Comparison of ENCODE assay signal across 26 mouse cellular contexts in genomic region chr8:13616831-13617505, GRCm38 (mm10). TPM values are rescaled to one million over a fixed set of nuclear protein-coding genes. Genes with fewer than 3 reads are reported as not detected.
DNase-seq lines count a peak whose midpoint lies in the region; ATAC-seq and TF ChIP-seq lines count a peak whose summit lies in the region.
"Had no signal": no experiment of that assay in that cellular context is flagged by ENCODE, and none has a peak within 500 bp of the region (broad histone marks: within the 10 kb centered on the region; RNA-seq: fewer than 3 reads in every experiment).

No protein-coding gene starts in this region.

- TF ChIP-seq CTCF in cerebellum, adult 2 months (IDR thresholded peaks at IDR 0.05; ENCODE audit: borderline replicate concordance, insufficient read depth, low read depth, low read length): no peak
- TF ChIP-seq CTCF in layer of hippocampus, adult 2 months (conservative IDR thresholded peaks at IDR 0.05): no peak
- no peak for TF ChIP-seq CTCF in spleen, adult 2 months (IDR thresholded peaks at IDR 0.05; ENCODE audit: extremely low read depth, insufficient read depth, insufficient read length, insufficient replicate concordance)
- TF ChIP-seq CTCF in kidney, adult 2 months (conservative IDR thresholded peaks at IDR 0.05; ENCODE audit: insufficient read depth, insufficient read length, low read depth, low read length): no peak

- H3K9me3 ChIP-seq in forebrain, embryonic 13.5 days (replicated peaks): no peaks in the 10 kb centered on the region
- H3K9me3 ChIP-seq: embryonic facial prominence, embryonic 12.5 days; liver, embryonic 13.5 days had no signal

- H3K4me3 ChIP-seq in cerebellum, adult 2 months (replicated peaks; ENCODE audit: insufficient read depth, low read depth, low read length): no peak overlapping the region
- no peak overlapping the region for H3K4me3 ChIP-seq in layer of hippocampus, adult 2 months
- H3K4me3 ChIP-seq in spleen, adult 2 months (ENCODE audit: extremely low read depth, insufficient read depth, insufficient read length): no peak overlapping the region
- no peak overlapping the region for H3K4me3 ChIP-seq in kidney, adult 2 months (ENCODE audit: insufficient read depth, low read depth, low read length)
- no peak overlapping the region for H3K4me3 ChIP-seq in forebrain, embryonic 13.5 days
- H3K4me3 ChIP-seq: embryonic facial prominence, embryonic 12.5 days; limb, embryonic 12.5 days; liver, embryonic 13.5 days; myocyte had no signal

- no peak for ATAC-seq in forebrain, embryonic 13.5 days
- ATAC-seq: forebrain, postnatal 0 days; hindbrain, postnatal 0 days had no signal

- H3K4me1 ChIP-seq in cerebellum, adult 2 months (ENCODE audit: control insufficient read depth, insufficient read depth, low read length): peaks cover 44% of the 10 kb centered on the region
- peaks cover 6% of the 10 kb centered on the region; the same call in 1 of the 2 replicates for H3K4me1 ChIP-seq in spleen, adult 2 months (ENCODE audit: control insufficient read depth, insufficient read depth, insufficient read length)
- H3K4me1 ChIP-seq in kidney, adult 2 months (ENCODE audit: control insufficient read depth, insufficient read depth, low read length): no peaks in the 10 kb centered on the region
- peaks cover 8% of the 10 kb centered on the region; the same call in 1 of the 2 replicates for H3K4me1 ChIP-seq in forebrain, embryonic 13.5 days
- H3K4me1 ChIP-seq: liver, embryonic 13.5 days had no signal

- peaks cover 20% of the 10 kb centered on the region for H3K36me3 ChIP-seq in spleen, adult 2 months (ENCODE audit: control insufficient read depth, insufficient read depth, low read length)
- H3K36me3 ChIP-seq in kidney, adult 2 months (ENCODE audit: control insufficient read depth, insufficient read depth, low read length): no peaks in the 10 kb centered on the region
- peaks cover 15% of the 10 kb centered on the region for H3K36me3 ChIP-seq in forebrain, embryonic 13.5 days (ENCODE audit: poor library complexity, severe bottlenecking)

- no peaks in the 10 kb centered on the region for H3K27me3 ChIP-seq in cerebellum, adult 2 months (ENCODE audit: control insufficient read depth, insufficient read depth, low read length)
- H3K27me3 ChIP-seq in spleen, adult 2 months (ENCODE audit: control insufficient read depth, insufficient read depth, low read length): no peaks in the 10 kb centered on the region
- no peaks in the 10 kb centered on the region for H3K27me3 ChIP-seq in kidney, adult 2 months (replicated peaks; ENCODE audit: control insufficient read depth, insufficient read depth, low read length)
- H3K27me3 ChIP-seq in forebrain, embryonic 13.5 days: no peaks in the 10 kb centered on the region
- H3K27me3 ChIP-seq: embryonic facial prominence, embryonic 12.5 days; limb, embryonic 12.5 days; liver, embryonic 13.5 days had no signal

- no peak overlapping the region for H3K4me2 ChIP-seq in forebrain, embryonic 13.5 days
- H3K4me2 ChIP-seq: embryonic facial prominence, embryonic 12.5 days; heart, embryonic 11.5 days; limb, embryonic 12.5 days; liver, embryonic 13.5 days had no signal

- no peak for DNase-seq in cerebellum, adult 2 months
- no peak for DNase-seq in cerebellum, postnatal 4 days (ENCODE audit: low spot score in 2 of 2)
- no peak for DNase-seq in layer of hippocampus, adult 2 months (ENCODE audit: low spot score in 2 of 2)
- DNase-seq in layer of hippocampus, adult 9-10 months (ENCODE audit: low spot score): no peak
- DNase-seq in spleen, adult 2 months (ENCODE audit: low read depth in 1 of 2, low spot score in 2 of 2): no peak
- DNase-seq in spleen, adult 12 weeks (ENCODE audit: low spot score): no peak
- no peak for DNase-seq in kidney, adult 2 months
- DNase-seq: adrenal gland, adult 2 months; cerebellum, adult 18-20 months; forebrain, postnatal 0 days; gastrocnemius, postnatal 14 days; heart, postnatal 36 days; kidney, postnatal 10 days; liver, embryonic 13.5 days; midbrain, embryonic 14.5 days; retina, postnatal 1 day; spleen, adult 18-20 months; thymus, postnatal 36 days had no signal

- no peak for TF ChIP-seq POLR2A in cerebellum, adult 2 months (IDR thresholded peaks at IDR 0.05; ENCODE audit: borderline replicate concordance, insufficient read depth, low read length)
- TF ChIP-seq POLR2A in spleen, adult 2 months (IDR thresholded peaks at IDR 0.05; ENCODE audit: low read depth, low read length): no peak
- TF ChIP-seq POLR2A in kidney, adult 2 months (IDR thresholded peaks at IDR 0.05; ENCODE audit: low read depth, low read length): no peak

- 78% methylated on average over 17 of the region's 17 CpGs for WGBS in cerebellum, adult 2 months
- 75% methylated on average over 17 of the region's 17 CpGs for WGBS in spleen, adult 2 months
- 82% methylated on average over 17 of the region's 17 CpGs for WGBS in kidney, adult 2 months
- WGBS in forebrain, embryonic 13.5 days: 88% methylated on average over 17 of the region's 17 CpGs

- peak overlapping the region; percentile 6; the same call in 1 of the 2 replicates for H3K27ac ChIP-seq in cerebellum, adult 2 months (ENCODE audit: insufficient read depth, low read length)
- H3K27ac ChIP-seq in layer of hippocampus, adult 2 months: peak overlapping the region; percentile 44; the same call in 1 of the 2 replicates
- H3K27ac ChIP-seq in spleen, adult 2 months (ENCODE audit: insufficient read depth, low read length): peak overlapping the region; percentile 49; the same call in 1 of the 2 replicates
- H3K27ac ChIP-seq in kidney, adult 2 months (ENCODE audit: insufficient read depth, low read depth, low read length): no peak overlapping the region
- H3K27ac ChIP-seq in forebrain, embryonic 13.5 days: no peak overlapping the region
- H3K27ac ChIP-seq: embryonic facial prominence, embryonic 12.5 days; hindbrain, postnatal 0 days; limb, embryonic 12.5 days; liver, embryonic 13.5 days had no signal

- H3K9ac ChIP-seq in forebrain, embryonic 13.5 days: no peak overlapping the region
- H3K9ac ChIP-seq: embryonic facial prominence, embryonic 12.5 days; forebrain, postnatal 0 days; limb, embryonic 12.5 days; liver, embryonic 13.5 days had no signal

RNA-seq across cellular contexts. Expression of gene 1700029H14Rik, which starts 54.7 kb away (rescaled TPM):
- 0.18 TPM in 1 of 2 replicates, not detected in the other for polyA plus RNA-seq in cerebellum, adult 2 months (2012; rRNA removed)
- total RNA-seq in layer of hippocampus, adult 2 months (2021): not detected
- 0.19 and 0.22 TPM in 2 replicates for polyA plus RNA-seq in spleen, adult 2 months (2012; rRNA removed)
- not detected in 2 replicates for polyA plus RNA-seq in kidney, adult 2 months (2012; rRNA removed)
- not detected in 2 replicates for polyA plus RNA-seq in forebrain, embryonic 13.5 days (2015; fragmentation: Nextera tagmentation; extraction: Ambion mirVana)
- total RNA-seq: adrenal gland, adult 2 months; gastrocnemius, postnatal 14 days; heart, postnatal 36 days; layer of hippocampus, adult 8-10 months; left cerebral cortex, adult 8-10 months had no signal
- polyA plus RNA-seq: adrenal gland, adult 2 months; embryonic facial prominence, embryonic 12.5 days; forebrain, postnatal 0 days; heart, embryonic 11.5 days; limb, embryonic 12.5 days; liver, embryonic 13.5 days; midbrain, embryonic 14.5 days; myocyte had no signal

Comparison
In these comparisons a context has a peak if more than half of its experiments do, and no peak if none do; other contexts are left out.
1. H3K27ac ChIP-seq: peak in cerebellum, adult 2 months (single experiment), layer of hippocampus, adult 2 months (single experiment) and spleen, adult 2 months (single experiment); none in kidney, adult 2 months (single experiment) and forebrain, embryonic 13.5 days (single experiment).